Mouse (Mus musculus) ES-E14 (cell line): ENCODE results near the gene Hnrnpul2. TPM values are rescaled to one million over a fixed set of nuclear protein-coding genes. Genes with fewer than 3 reads are reported as not detected.

Source experiments
- DNase-seq: peaks from one replicate; pipeline ENCODE4 v3.0.0-alpha.2; 2013; ENCODE audit warnings: low read depth, low spot score
- H3K27ac ChIP-seq: 2 replicates; pipeline ENCODE4 v1.5.1; 2012; ENCODE audit warnings: low read depth, mild to moderate bottlenecking, low read length, moderate library complexity, mixed read lengths; ENCODE audit not compliant: poor library complexity, insufficient read depth, severe bottlenecking
- H3K36me3 ChIP-seq: 2 replicates; pipeline ENCODE4 v1.6.1; 2012; ENCODE audit warnings: mild to moderate bottlenecking, low read length, moderate library complexity, mixed read lengths; ENCODE audit not compliant: control insufficient read depth, poor library complexity, insufficient read depth, severe bottlenecking
- H3K4me1 ChIP-seq, 2 experiments: fragments of 150-350 bp in 1 of 2; sonication (generic) in 1 of 2; 2 replicates each; pipeline ENCODE4 v1.6.1; 2012; ENCODE audit warnings: low read length in 2 of 2, mild to moderate bottlenecking in 1 of 2, mixed read lengths in 1 of 2; ENCODE audit not compliant: control insufficient read depth in 2 of 2, insufficient read depth in 2 of 2, poor library complexity in 1 of 2
- H3K4me3 ChIP-seq, 2 experiments: fragments of 150-350 bp in 1 of 2; sonication (generic) in 1 of 2; 2 replicates each; pipeline ENCODE4 v1.5.1; 2012; ENCODE audit warnings: low read length in 2 of 2, low read depth in 1 of 2, mild to moderate bottlenecking in 1 of 2, mixed read lengths in 1 of 2; ENCODE audit not compliant: insufficient read depth in 1 of 2, poor library complexity in 1 of 2, severe bottlenecking in 1 of 2
- H3K9ac ChIP-seq: 2 replicates; pipeline ENCODE4 v1.6.1; 2012; ENCODE audit warnings: low read depth, mild to moderate bottlenecking, low read length, mixed read lengths; ENCODE audit not compliant: poor library complexity, insufficient read depth, severe bottlenecking
- H3K9me3 ChIP-seq: fragments of 150-350 bp; sonication (generic); 2 replicates; pipeline ENCODE4 v1.6.1; 2012; ENCODE audit warnings: low read depth, mild to moderate bottlenecking, low read length; ENCODE audit not compliant: control insufficient read depth, insufficient read depth
- CHD2 ChIP-seq: IDR thresholded peaks from 2 replicates; pipeline ENCODE4 v1.6.1; 2014; ENCODE audit warnings: mild to moderate bottlenecking, low read depth, low read length, inconsistent platforms
- HCFC1 ChIP-seq: IDR thresholded peaks from 2 replicates; pipeline ENCODE4 v1.6.1; 2012; ENCODE audit warnings: low read length, inconsistent platforms, borderline replicate concordance; ENCODE audit not compliant: insufficient read depth
- MAFK ChIP-seq: IDR thresholded peaks from 2 replicates; pipeline ENCODE4 v1.6.1; 2014; ENCODE audit warnings: mild to moderate bottlenecking, low read depth, low read length, inconsistent platforms; ENCODE audit not compliant: insufficient read depth
- ZC3H11A ChIP-seq: IDR thresholded peaks from 2 replicates; pipeline ENCODE4 v1.6.1; 2012; ENCODE audit warnings: low read depth, mild to moderate bottlenecking, inconsistent platforms, low read length, borderline replicate concordance
- ZNF384 ChIP-seq: IDR thresholded peaks from 2 replicates; pipeline ENCODE4 v1.6.1; 2012; ENCODE audit warnings: low read depth, low read length, inconsistent platforms
- in situ Hi-C, 2 experiments: fragments of 600-800 bp; cut with MboI; formaldehyde crosslinking; loops; one replicate each; pipeline ENCODE4 v1.15.1; 2025; ENCODE audit warnings: low sequenced_read_pairs in 2 of 2, inconsistent platforms in 1 of 2; ENCODE audit not compliant: unreplicated experiment in 2 of 2
- total RNA-seq: library from RNA; depleted of rRNA; stranded (reverse); fragments of 300-350 nt; gene quantifications from 2 replicates; pipeline ENCODE4 v1.2.3, GENCODE M21; 2012

Hnrnpul2 gene
- total RNA-seq, 1 experiment = 48.5 TPM

GRCm38 (mm10) chr19:8838041-8838730 lies 18.4 kb downstream of the Hnrnpul2 start:
- in situ Hi-C loops = no loop called here
- H3K4me1 ChIP-seq = peaks cover 2 to 11% of the 10 kb centered on the region in 2 experiments; a peak in 3 of 4 replicates
- DNase-seq = no peak
- peak overlapping the region; percentile 64 to 74 for H3K4me3 ChIP-seq
- H3K27ac ChIP-seq = peak overlapping the region; percentile 96; the same call in 1 of the 2 replicates
- H3K9me3 ChIP-seq = no peaks in the 10 kb centered on the region
- H3K36me3 ChIP-seq = peaks cover 2% of the 10 kb centered on the region
- peak overlapping the region; percentile 90 for H3K9ac ChIP-seq
- no peak for TF ChIP-seq MAFK
- no peak for TF ChIP-seq HCFC1
- TF ChIP-seq ZC3H11A = no peak
- no peak for TF ChIP-seq CHD2
- TF ChIP-seq ZNF384 = no peak

GRCm38 (mm10) chr19:8839103-8839907 lies 19.5 kb downstream of the Hnrnpul2 start, which contains the start of gene Gng3:
Gene Gng3, minus strand, starts transcription at chr19:8839194.
- Histone ChIP-seq H3K9me3 (no peaks in the 10 kb centered on the region), H3K9ac (peak within 1 kb of the TSS; percentile 90), H3K4me1 (peaks cover 2 to 11% of the 10 kb centered on the region in 2 experiments; a peak in 3 of 4 replicates), H3K4me3 (peak within 1 kb of the TSS; percentile 64 to 74), H3K36me3 (peaks cover 1% of the 10 kb centered on the region), H3K27ac (peak within 1 kb of the TSS; percentile 96; the same call in 1 of the 2 replicates)
- peak; percentile 71 for TF ChIP-seq MAFK
- no peak for TF ChIP-seq ZNF384
- in situ Hi-C loops = no loop called here
- DNase-seq = peak; percentile 57

GRCm38 (mm10) chr19:8839908-8840791 lies 20.3 kb downstream of the Hnrnpul2 start:
- no peak for DNase-seq
- Histone ChIP-seq H3K36me3 (no peaks in the 10 kb centered on the region; the same call in 1 of the 2 replicates), H3K9ac (peak overlapping the region; percentile 51), H3K27ac (no peak overlapping the region), H3K4me1 (peaks cover 2 to 11% of the 10 kb centered on the region in 2 experiments; a peak in 3 of 4 replicates), H3K9me3 (no peaks in the 10 kb centered on the region), H3K4me3 (peak overlapping the region; percentile 63 to 70)
- in situ Hi-C loops = no loop called here
- TF ChIP-seq MAFK = no peak

GRCm38 (mm10) chr19:8841012-8841411 lies 21.2 kb downstream of the Hnrnpul2 start:
- TF ChIP-seq MAFK = no peak
- TF ChIP-seq CHD2 = no peak
- no peak for TF ChIP-seq ZNF384
- TF ChIP-seq HCFC1 = no peak
- no peak for TF ChIP-seq ZC3H11A
- in situ Hi-C loops = no loop called here
- no peak overlapping the region; the same call in 1 of the 2 replicates for H3K9ac ChIP-seq
- no peak for DNase-seq
- peaks cover 1% of the 10 kb centered on the region; the same call in 1 of the 2 replicates for H3K36me3 ChIP-seq
- peaks cover 2 to 13% of the 10 kb centered on the region in 2 experiments; a peak in 3 of 4 replicates for H3K4me1 ChIP-seq
- H3K27ac ChIP-seq = no peak overlapping the region
- H3K9me3 ChIP-seq = no peaks in the 10 kb centered on the region
- peak overlapping the region in 1 of 2 experiments; percentile 70; a peak in 1 of 4 replicates for H3K4me3 ChIP-seq
